Mouse (Mus musculus): Measurements from ENCODE around the gene Misp. TPM values are rescaled to one million over a fixed set of nuclear protein-coding genes. Genes with fewer than 3 reads are reported as not detected.

Gene Misp
- polyA plus RNA-seq, 1 experiment, result 347 TPM

- H3K4me1 ChIP-seq (ENCODE audit: control insufficient read depth, insufficient read depth, insufficient read length, low read length), result peaks cover 41% of the 10 kb centered on the region
- H3K27ac ChIP-seq (ENCODE audit: insufficient read depth, low read depth, low read length), result peak overlapping the region; percentile 99
- no peaks in the 10 kb centered on the region for H3K27me3 ChIP-seq (ENCODE audit: control insufficient read depth, insufficient read depth, low read length)
- TF ChIP-seq CTCF (IDR thresholded peaks at IDR 0.05; ENCODE audit: extremely low read depth, insufficient read length, insufficient replicate concordance, low read depth, low read length) (no peak), POLR2A (IDR thresholded peaks at IDR 0.05; ENCODE audit: low read depth, low read length) (peak; percentile 90)
- peaks cover 27% of the 10 kb centered on the region for H3K36me3 ChIP-seq (ENCODE audit: control insufficient read depth, insufficient read depth, low read length)
- WGBS, result 17% methylated on average over 17 of the region's 17 CpGs
- H3K4me3 ChIP-seq (ENCODE audit: low read depth, low read length), result peak overlapping the region; percentile 86
Measured at GRCm38 (mm10) chr10:79822372-79822771, 1.6 kb downstream of the Misp start.

- H3K4me3 ChIP-seq (ENCODE audit: low read depth, low read length), result peak overlapping the region; percentile 70
- H3K4me1 ChIP-seq (ENCODE audit: control insufficient read depth, insufficient read depth, insufficient read length, low read length), result peaks cover 43% of the 10 kb centered on the region
- peak overlapping the region; percentile 99 for H3K27ac ChIP-seq (ENCODE audit: insufficient read depth, low read depth, low read length)
- H3K36me3 ChIP-seq (ENCODE audit: control insufficient read depth, insufficient read depth, low read length), result peaks cover 33% of the 10 kb centered on the region
- 16% methylated on average over 6 of the region's 6 CpGs for WGBS
- no peaks in the 10 kb centered on the region for H3K27me3 ChIP-seq (ENCODE audit: control insufficient read depth, insufficient read depth, low read length)
- TF ChIP-seq CTCF (IDR thresholded peaks at IDR 0.05; ENCODE audit: extremely low read depth, insufficient read length, insufficient replicate concordance, low read depth, low read length) (no peak), POLR2A (IDR thresholded peaks at IDR 0.05; ENCODE audit: low read depth, low read length) (peak; percentile 63; the same call in 1 of the 2 replicates)
Measured at GRCm38 (mm10) chr10:79823011-79823410, 2.2 kb downstream of the Misp start.

GRCm38 (mm10) chr10:79824413-79824812 lies 3.6 kb downstream of the Misp start:
- Histone ChIP-seq H3K27me3 (ENCODE audit: control insufficient read depth, insufficient read depth, low read length) (no peaks in the 10 kb centered on the region), H3K4me1 (ENCODE audit: control insufficient read depth, insufficient read depth, insufficient read length, low read length) (peaks cover 35% of the 10 kb centered on the region), H3K4me3 (ENCODE audit: low read depth, low read length) (peak overlapping the region; percentile 70), H3K27ac (ENCODE audit: insufficient read depth, low read depth, low read length) (peak overlapping the region; percentile 99), H3K36me3 (ENCODE audit: control insufficient read depth, insufficient read depth, low read length) (peaks cover 47% of the 10 kb centered on the region)
- TF ChIP-seq CTCF (IDR thresholded peaks at IDR 0.05; ENCODE audit: extremely low read depth, insufficient read length, insufficient replicate concordance, low read depth, low read length), result no peak
- TF ChIP-seq POLR2A (IDR thresholded peaks at IDR 0.05; ENCODE audit: low read depth, low read length), result no peak
- 8% methylated on average over 6 of the region's 6 CpGs for WGBS

- TF ChIP-seq CTCF (IDR thresholded peaks at IDR 0.05; ENCODE audit: extremely low read depth, insufficient read length, insufficient replicate concordance, low read depth, low read length) (no peak), POLR2A (IDR thresholded peaks at IDR 0.05; ENCODE audit: low read depth, low read length) (no peak)
- WGBS, result 80% methylated on average over 3 of the region's 3 CpGs
- H3K4me1 ChIP-seq (ENCODE audit: control insufficient read depth, insufficient read depth, insufficient read length, low read length), result peaks cover 29% of the 10 kb centered on the region
- H3K27me3 ChIP-seq (ENCODE audit: control insufficient read depth, insufficient read depth, low read length), result no peaks in the 10 kb centered on the region
- no peak overlapping the region for H3K27ac ChIP-seq (ENCODE audit: insufficient read depth, low read depth, low read length)
- no peak overlapping the region for H3K4me3 ChIP-seq (ENCODE audit: low read depth, low read length)
- peaks cover 55% of the 10 kb centered on the region for H3K36me3 ChIP-seq (ENCODE audit: control insufficient read depth, insufficient read depth, low read length)
Measured at GRCm38 (mm10) chr10:79831583-79831982, 10.8 kb downstream of the Misp start.

- H3K27ac ChIP-seq (ENCODE audit: insufficient read depth, low read depth, low read length), result no peak overlapping the region
- TF ChIP-seq POLR2A (IDR thresholded peaks at IDR 0.05; ENCODE audit: low read depth, low read length) (no peak), CTCF (IDR thresholded peaks at IDR 0.05; ENCODE audit: extremely low read depth, insufficient read length, insufficient replicate concordance, low read depth, low read length) (no peak)
- peaks cover 49% of the 10 kb centered on the region for H3K36me3 ChIP-seq (ENCODE audit: control insufficient read depth, insufficient read depth, low read length)
- WGBS, result 37% methylated on average over 7 of the region's 7 CpGs
- H3K4me3 ChIP-seq (ENCODE audit: low read depth, low read length), result no peak overlapping the region
- no peaks in the 10 kb centered on the region for H3K27me3 ChIP-seq (ENCODE audit: control insufficient read depth, insufficient read depth, low read length)
- peaks cover 25% of the 10 kb centered on the region for H3K4me1 ChIP-seq (ENCODE audit: control insufficient read depth, insufficient read depth, insufficient read length, low read length)
Measured at GRCm38 (mm10) chr10:79832026-79832785, 11.4 kb downstream of the Misp start.

- no peak for TF ChIP-seq CTCF (IDR thresholded peaks at IDR 0.05; ENCODE audit: extremely low read depth, insufficient read length, insufficient replicate concordance, low read depth, low read length)
- TF ChIP-seq POLR2A (IDR thresholded peaks at IDR 0.05; ENCODE audit: low read depth, low read length), result no peak
- H3K36me3 ChIP-seq (ENCODE audit: control insufficient read depth, insufficient read depth, low read length), result peaks cover 43% of the 10 kb centered on the region
- WGBS, result 42% methylated on average over 9 of the region's 9 CpGs
- peaks cover 23% of the 10 kb centered on the region for H3K4me1 ChIP-seq (ENCODE audit: control insufficient read depth, insufficient read depth, insufficient read length, low read length)
- no peak overlapping the region for H3K27ac ChIP-seq (ENCODE audit: insufficient read depth, low read depth, low read length)
- H3K27me3 ChIP-seq (ENCODE audit: control insufficient read depth, insufficient read depth, low read length), result no peaks in the 10 kb centered on the region
- no peak overlapping the region for H3K4me3 ChIP-seq (ENCODE audit: low read depth, low read length)
Measured at GRCm38 (mm10) chr10:79832786-79833181, 12.0 kb downstream of the Misp start.

- Histone ChIP-seq H3K27me3 (ENCODE audit: control insufficient read depth, insufficient read depth, low read length) (no peaks in the 10 kb centered on the region), H3K36me3 (ENCODE audit: control insufficient read depth, insufficient read depth, low read length) (peaks cover 24% of the 10 kb centered on the region), H3K4me1 (ENCODE audit: control insufficient read depth, insufficient read depth, insufficient read length, low read length) (peaks cover 23% of the 10 kb centered on the region), H3K27ac (ENCODE audit: insufficient read depth, low read depth, low read length) (no peak overlapping the region), H3K4me3 (ENCODE audit: low read depth, low read length) (no peak overlapping the region)
- 20% methylated on average over 9 of the region's 9 CpGs for WGBS
- TF ChIP-seq CTCF (IDR thresholded peaks at IDR 0.05; ENCODE audit: extremely low read depth, insufficient read length, insufficient replicate concordance, low read depth, low read length) (peak; percentile 98), POLR2A (IDR thresholded peaks at IDR 0.05; ENCODE audit: low read depth, low read length) (no peak)
Measured at GRCm38 (mm10) chr10:79834769-79835398, 14.1 kb downstream of the Misp start.
